Mouse (Mus musculus) adrenal gland, postnatal 0 days (tissue): ENCODE data around the gene Gm27027. TPM values are rescaled to one million over a fixed set of nuclear protein-coding genes. Genes with fewer than 3 reads are reported as not detected.

Experiments
- polyA plus RNA-seq: library from polyadenylated mRNA; unstranded; fragments of >200 nt; fragmentation: Nextera tagmentation; extraction: Ambion mirVana; gene quantifications from 2 replicates; pipeline ENCODE4 v1.2.1, GENCODE M21; 2015

The Gm27027 gene
- not detected in 2 replicates for polyA plus RNA-seq

DNA sequence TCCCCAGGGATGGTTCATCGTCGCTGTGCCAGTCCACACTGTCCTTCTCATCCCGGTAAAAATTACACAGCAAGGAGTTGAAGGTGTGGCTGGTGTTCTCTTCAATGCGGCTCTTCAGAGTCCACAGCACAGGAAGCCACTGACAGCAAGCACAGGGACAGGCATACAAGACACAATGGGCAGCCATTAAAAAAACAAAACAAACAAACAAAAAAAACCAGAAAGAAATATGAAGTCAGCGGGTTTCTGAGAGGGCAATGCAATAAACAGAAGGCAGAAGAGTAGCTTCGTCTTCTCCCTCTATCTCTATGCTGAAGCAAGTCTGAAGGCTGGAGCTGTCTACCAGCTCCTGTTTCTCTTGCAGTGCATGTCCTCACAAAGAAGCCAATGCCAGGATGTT is at the start of gene Gm27027:
TSS of gene Gm27027 (minus strand) at position 101 of the 400 bp plus-strand sequence.

DNA sequence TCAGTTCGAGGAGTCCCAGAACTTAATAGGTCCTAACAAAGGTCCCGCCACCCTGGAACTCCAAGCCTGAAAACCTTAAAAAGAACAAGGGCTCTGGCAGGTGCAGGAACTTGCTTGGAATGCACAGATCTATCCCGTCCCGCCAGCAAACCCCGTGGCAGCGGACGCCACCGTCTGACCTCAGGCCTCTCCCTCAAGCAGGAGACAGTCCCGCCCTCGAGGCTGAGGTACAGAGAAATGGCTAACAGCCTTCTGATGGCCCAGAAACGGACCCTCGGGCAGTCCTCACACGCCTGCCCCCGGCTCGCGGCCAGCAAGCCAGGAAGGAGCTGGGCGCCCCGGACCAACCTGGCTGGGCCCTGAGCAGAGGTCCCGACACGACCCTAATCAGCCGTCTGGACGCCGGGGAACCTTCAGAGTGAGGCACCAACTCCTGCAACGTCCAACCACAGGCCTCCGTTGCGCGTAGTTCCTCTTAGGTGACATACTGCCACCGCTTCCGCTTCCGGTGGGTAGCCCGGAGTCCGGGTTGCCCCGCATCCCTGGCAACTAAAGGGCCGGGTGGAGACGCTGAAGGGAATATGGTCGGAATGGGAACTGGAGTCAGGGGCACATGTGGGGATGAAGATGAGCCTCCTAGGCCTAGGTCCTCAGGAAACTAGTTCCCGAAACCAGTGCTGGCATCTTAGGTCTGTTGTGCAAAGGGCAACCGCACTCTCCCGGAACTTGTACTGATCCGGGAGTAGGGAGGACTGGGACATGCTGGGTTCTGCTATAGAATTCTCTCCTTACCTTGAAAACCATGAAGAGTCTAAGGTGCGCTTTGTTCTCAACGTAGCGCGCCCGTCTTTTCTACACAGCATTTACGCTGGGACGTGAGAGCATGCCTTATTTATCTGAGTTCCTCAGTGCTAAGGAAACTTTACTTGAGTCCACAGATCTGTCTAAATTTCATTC is 14.5 kb upstream of the Gm27027 start, which contains the start of gene Alkbh3:
TSS of gene Alkbh3 (minus strand) at position 473 of the 957 bp plus-strand sequence.

DNA sequence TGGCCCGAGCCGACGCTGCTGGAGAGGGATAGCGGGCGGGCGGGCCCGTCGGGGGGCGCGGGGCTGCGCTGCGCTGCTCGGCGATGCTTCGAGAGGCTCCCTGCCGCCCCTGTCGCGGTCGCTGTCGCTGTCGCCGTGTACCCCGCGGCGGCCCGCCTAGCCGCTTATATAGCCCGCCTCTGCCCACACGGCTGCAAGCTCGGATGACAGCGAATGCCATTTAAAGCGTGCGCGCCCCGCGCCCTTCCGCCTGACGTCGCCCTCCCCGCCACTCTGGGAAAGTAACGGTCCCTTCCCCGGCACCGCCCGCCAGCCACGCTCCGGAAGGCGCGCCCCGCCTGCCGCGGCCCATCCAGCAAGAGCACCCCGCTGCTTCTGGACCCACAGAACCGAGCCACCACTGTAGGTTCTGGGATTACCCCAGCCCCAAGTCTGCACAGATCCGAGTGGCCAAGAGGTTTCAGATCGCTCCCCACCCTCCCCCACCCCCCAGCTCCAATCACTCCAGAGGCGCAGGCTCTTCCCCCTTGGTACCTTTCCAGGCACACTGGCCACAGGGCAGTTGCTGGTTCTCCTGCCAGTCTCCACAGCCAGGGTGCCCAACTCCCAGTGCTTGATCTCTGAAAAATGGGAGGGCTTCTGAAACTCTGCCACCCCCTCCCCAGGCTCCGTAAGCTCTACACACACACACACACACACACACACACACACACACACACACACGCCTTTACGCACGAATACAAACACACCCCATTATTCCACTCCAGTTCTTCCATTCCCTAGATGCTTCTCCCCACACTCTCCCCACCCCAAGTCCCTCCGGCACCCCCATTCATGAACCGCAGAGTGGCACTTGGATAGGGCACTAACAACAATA is 39.0 kb downstream of the Gm27027 start, which contains the start of gene Gm13889:
TSS of gene Gm13889 (minus strand) at position 294 of the 877 bp plus-strand sequence.

Other genes with a start within 250 kb of the Gm27027 start
- 70.4 and 85.9 TPM in 2 replicates for gene Ext2, start 173.8 kb downstream of the Gm27027 start, polyA plus RNA-seq
- 7.7 and 8.4 TPM in 2 replicates for gene Accs, start 146.4 kb downstream of the Gm27027 start, polyA plus RNA-seq
- gene Accsl, start 127.2 kb downstream of the Gm27027 start, polyA plus RNA-seq: not detected in 2 replicates
- 24.4 and 39.9 TPM in 2 replicates for gene Gm13889, start 39.2 kb downstream of the Gm27027 start, polyA plus RNA-seq
- 46.1 and 68.4 TPM in 2 replicates for gene Alkbh3, start 14.5 kb upstream of the Gm27027 start, polyA plus RNA-seq
- 87.9 and 117 TPM in 2 replicates for gene Hsd17b12, start 161.6 kb upstream of the Gm27027 start, polyA plus RNA-seq